Mouse (Mus musculus) midbrain, embryonic 11.5 days (tissue): ENCODE data around the gene Lmntd1. TPM values are rescaled to one million over a fixed set of nuclear protein-coding genes. Genes with fewer than 3 reads are reported as not detected.

Source experiments
- ATAC-seq: fragments of 200-750 bp; cut with Nextera tagmentation; 2 replicates; pipeline ENCODE4 v1.8.0; 2017; ENCODE audit warnings: moderate TSS enrichment, moderate library complexity; ENCODE audit not compliant: low FRiP score
- DNase-seq: peaks from one replicate; pipeline ENCODE4 v3.0.0; 2015; ENCODE audit warnings: low spot score; ENCODE audit errors: missing footprints
- H3K27ac ChIP-seq: fragments of 300-500 bp; sonication (generic); 2 replicates; pipeline ENCODE4 v1.5.1; 2014; ENCODE audit warnings: low read depth, low read length
- H3K27me3 ChIP-seq: fragments of 300-500 bp; sonication (generic); 2 replicates; pipeline ENCODE4 v1.6.1; 2014; ENCODE audit warnings: mild to moderate bottlenecking, low read length, moderate library complexity, mixed read lengths; ENCODE audit not compliant: control insufficient read depth, insufficient read depth
- H3K36me3 ChIP-seq: fragments of 300-500 bp; sonication (generic); 2 replicates; pipeline ENCODE4 v1.6.1; 2014; ENCODE audit warnings: mild to moderate bottlenecking, low read length, moderate library complexity, mixed read lengths; ENCODE audit not compliant: control insufficient read depth, insufficient read depth
- H3K4me1 ChIP-seq: fragments of 300-500 bp; sonication (generic); 2 replicates; pipeline ENCODE4 v1.6.1; 2014; ENCODE audit warnings: low read length; ENCODE audit not compliant: control insufficient read depth, insufficient read depth
- H3K4me2 ChIP-seq: fragments of 300-500 bp; sonication (generic); 2 replicates; pipeline ENCODE4 v1.6.1; 2014; ENCODE audit warnings: mild to moderate bottlenecking, moderate library complexity
- H3K4me3 ChIP-seq: fragments of 300-500 bp; sonication (generic); 2 replicates; pipeline ENCODE4 v1.5.1; 2014; ENCODE audit warnings: low read depth, low read length
- H3K9ac ChIP-seq: fragments of 300-500 bp; sonication (generic); 2 replicates; pipeline ENCODE4 v1.6.1; 2014; ENCODE audit warnings: low read length
- H3K9me3 ChIP-seq: fragments of 300-500 bp; sonication (generic); 2 replicates; pipeline ENCODE4 v1.6.1; 2016; ENCODE audit warnings: low read length; ENCODE audit not compliant: control insufficient read depth
- WGBS: fragments of 180-500 bp; shearing (Covaris S2); extraction: QIAGEN DNeasy Blood & Tissue Kit; methylation state at CpG from one replicate; pipeline ENCODE4 v1.1.7; 2014; 5-methylcytosine and 5-hydroxymethylcytosine counted together
- polyA plus RNA-seq: library from polyadenylated mRNA; unstranded; fragments of >200 nt; fragmentation: Nextera tagmentation; extraction: Ambion mirVana; gene quantifications from 2 replicates; pipeline ENCODE4 v1.2.1, GENCODE M21; 2014

Gene Lmntd1
- polyA plus RNA-seq, 1 experiment from 2014 or later, result 0.18 TPM

DNA sequence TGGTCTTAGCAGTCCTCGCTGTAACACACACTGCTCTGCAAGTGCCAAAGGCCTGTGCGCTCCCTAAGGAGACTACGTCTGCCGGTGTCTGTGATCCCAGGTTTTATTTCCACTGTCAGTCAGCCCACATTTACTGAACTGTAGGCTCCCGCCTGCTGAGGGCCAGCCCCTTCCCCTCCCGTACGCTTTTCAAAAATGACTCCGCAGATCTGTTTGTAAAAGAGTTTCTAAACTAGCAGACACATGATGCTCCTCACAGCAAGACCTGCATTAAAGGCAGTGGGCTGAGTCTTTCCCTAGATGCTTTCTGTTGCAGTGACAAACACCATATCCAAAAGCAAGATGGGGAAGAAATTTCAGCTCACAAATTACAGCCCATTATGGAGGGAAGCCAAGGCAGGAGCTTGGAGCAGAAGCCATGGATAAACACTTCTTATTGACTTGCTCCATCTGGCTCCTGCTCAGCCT is 21.6 kb downstream of the Lmntd1 start:
- H3K4me3 ChIP-seq, result no peak overlapping the region
- no peaks in the 10 kb centered on the region for H3K36me3 ChIP-seq
- ATAC-seq (no peak), DNase-seq (peak; percentile 88)
- WGBS, result 64% methylated on average over 8 of the region's 8 CpGs
- no peaks in the 10 kb centered on the region for H3K9me3 ChIP-seq
- no peaks in the 10 kb centered on the region for H3K4me1 ChIP-seq
- no peak overlapping the region for H3K9ac ChIP-seq
- no peaks in the 10 kb centered on the region for H3K27me3 ChIP-seq
- H3K27ac ChIP-seq, result 0 out of 2 replicates have a peak overlapping the region, but pooled peaks have one; percentile 30
- no peak overlapping the region for H3K4me2 ChIP-seq

DNA sequence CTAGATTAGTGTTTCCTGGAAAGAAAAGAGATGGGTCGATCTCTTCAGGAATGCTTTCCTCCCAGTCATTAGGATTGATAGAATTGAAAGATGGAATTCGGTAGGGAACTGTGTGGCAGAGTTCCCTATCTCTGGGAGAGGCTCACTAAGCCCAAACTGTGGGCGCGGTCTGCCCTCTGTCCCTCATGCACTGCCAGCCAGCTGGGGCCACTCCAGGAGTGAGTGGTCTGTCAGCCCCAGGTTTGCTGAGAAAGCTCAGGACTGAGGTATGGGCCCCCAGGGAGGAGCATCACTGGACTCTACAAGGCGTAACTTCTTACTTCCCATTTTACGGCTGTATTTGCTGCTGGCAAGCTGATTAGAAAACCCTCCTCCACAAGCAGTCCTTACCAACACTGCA is 22.1 kb downstream of the Lmntd1 start:
- H3K9ac ChIP-seq, result no peak overlapping the region
- no peaks in the 10 kb centered on the region for H3K27me3 ChIP-seq
- H3K36me3 ChIP-seq, result no peaks in the 10 kb centered on the region
- ATAC-seq, result no peak
- no peak overlapping the region for H3K4me2 ChIP-seq
- WGBS, result 72% methylated on average over 6 of the region's 6 CpGs
- DNase-seq, result no peak
- H3K4me3 ChIP-seq, result no peak overlapping the region
- H3K9me3 ChIP-seq, result no peaks in the 10 kb centered on the region
- H3K27ac ChIP-seq, result peak overlapping the region; percentile 30; the same call in 1 of the 2 replicates
- H3K4me1 ChIP-seq, result no peaks in the 10 kb centered on the region

DNA sequence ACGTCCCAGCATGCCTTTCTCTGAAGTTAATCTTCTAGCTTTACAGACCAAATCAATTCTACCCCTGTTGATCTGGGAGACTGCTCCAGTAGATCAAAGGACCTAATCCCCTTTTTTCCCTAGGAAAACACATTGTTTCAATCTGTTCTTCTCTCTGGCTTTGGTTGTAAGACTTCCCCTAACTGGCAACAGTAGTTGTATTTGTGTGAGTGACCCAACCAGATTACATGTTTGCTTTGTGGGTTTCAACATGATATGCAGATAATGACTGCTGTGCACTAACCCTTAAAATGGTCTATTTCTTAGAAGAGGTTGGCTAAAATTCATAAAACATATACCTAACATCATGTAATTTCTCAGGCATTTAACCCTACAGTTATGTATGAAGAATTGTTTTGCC is 22.5 kb downstream of the Lmntd1 start:
- WGBS, result 14% methylated on average over 1 of the region's 1 CpGs
- H3K36me3 ChIP-seq, result no peaks in the 10 kb centered on the region
- H3K4me2 ChIP-seq, result no peak overlapping the region
- no peak for ATAC-seq
- no peaks in the 10 kb centered on the region for H3K4me1 ChIP-seq
- peak; percentile 83 for DNase-seq
- H3K27me3 ChIP-seq, result no peaks in the 10 kb centered on the region
- no peak overlapping the region for H3K4me3 ChIP-seq
- no peak overlapping the region for H3K9ac ChIP-seq
- H3K27ac ChIP-seq, result no peak overlapping the region
- no peaks in the 10 kb centered on the region for H3K9me3 ChIP-seq

- WGBS, result 90% methylated on average over 11 of the region's 11 CpGs
- peak; percentile 62 for DNase-seq
- Histone ChIP-seq H3K4me2 (no peak overlapping the region), H3K36me3 (no peaks in the 10 kb centered on the region), H3K4me1 (no peaks in the 10 kb centered on the region), H3K27me3 (no peaks in the 10 kb centered on the region), H3K9me3 (no peaks in the 10 kb centered on the region), H3K4me3 (no peak overlapping the region), H3K9ac (no peak overlapping the region), H3K27ac (no peak overlapping the region)
- no peak for ATAC-seq
Observed at GRCm38 (mm10) chr6:145590501-145591293, 23.4 kb downstream of the Lmntd1 start.

DNA sequence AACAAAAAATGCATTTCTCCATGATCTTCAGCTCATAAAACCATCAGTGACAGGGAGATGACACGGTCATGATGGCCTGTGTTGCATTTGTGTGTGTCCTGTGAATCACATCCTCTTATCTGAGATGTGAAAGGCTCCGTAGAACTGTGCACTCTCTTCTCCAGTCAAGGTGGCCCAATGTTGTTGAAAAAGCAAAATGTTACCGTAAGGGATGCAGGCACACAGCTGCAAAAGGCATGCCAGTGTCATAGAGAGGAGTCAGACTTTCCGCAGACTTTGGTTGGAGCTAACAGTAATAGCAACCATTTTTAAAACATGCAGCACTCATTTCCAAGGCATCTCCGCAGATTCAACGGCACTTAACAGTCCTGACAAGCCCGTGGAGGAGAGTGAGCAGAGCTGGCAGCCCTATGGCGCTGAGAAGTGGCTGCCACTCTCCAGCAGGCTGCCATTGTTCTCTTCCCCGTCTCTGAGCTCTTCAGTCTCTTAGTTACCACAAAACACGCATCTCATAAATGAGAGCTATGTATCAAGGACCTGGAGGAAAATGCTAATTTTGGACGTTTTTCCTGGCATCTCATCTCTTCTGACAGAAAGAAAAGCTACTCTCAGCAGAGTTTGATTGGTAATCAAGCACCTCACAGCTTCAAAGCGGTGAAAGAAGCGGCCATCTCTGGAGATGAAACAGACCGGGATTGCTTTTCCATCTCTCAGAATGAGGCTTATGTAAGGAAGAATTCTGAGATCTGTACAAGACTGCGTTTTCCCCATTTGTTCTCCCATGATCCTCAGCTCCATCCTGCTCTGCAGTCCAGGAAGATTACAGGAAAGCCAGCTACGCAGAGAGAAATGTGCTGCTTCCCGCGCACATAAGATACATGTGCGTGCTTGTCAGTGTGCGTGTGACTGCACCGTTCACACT is 28.8 kb downstream of the Lmntd1 start:
- no peaks in the 10 kb centered on the region for H3K4me1 ChIP-seq
- ATAC-seq, result peak; percentile 89
- no peak overlapping the region; the same call in 1 of the 2 replicates for H3K4me2 ChIP-seq
- H3K27ac ChIP-seq, result peak overlapping the region; percentile 10; the same call in 1 of the 2 replicates
- H3K9me3 ChIP-seq, result no peaks in the 10 kb centered on the region
- 69% methylated on average over 21 of the region's 21 CpGs for WGBS
- H3K9ac ChIP-seq, result peak overlapping the region; percentile 9; the same call in 1 of the 2 replicates
- H3K4me3 ChIP-seq, result no peak overlapping the region
- H3K27me3 ChIP-seq, result no peaks in the 10 kb centered on the region
- no peak for DNase-seq
- H3K36me3 ChIP-seq, result no peaks in the 10 kb centered on the region

DNA sequence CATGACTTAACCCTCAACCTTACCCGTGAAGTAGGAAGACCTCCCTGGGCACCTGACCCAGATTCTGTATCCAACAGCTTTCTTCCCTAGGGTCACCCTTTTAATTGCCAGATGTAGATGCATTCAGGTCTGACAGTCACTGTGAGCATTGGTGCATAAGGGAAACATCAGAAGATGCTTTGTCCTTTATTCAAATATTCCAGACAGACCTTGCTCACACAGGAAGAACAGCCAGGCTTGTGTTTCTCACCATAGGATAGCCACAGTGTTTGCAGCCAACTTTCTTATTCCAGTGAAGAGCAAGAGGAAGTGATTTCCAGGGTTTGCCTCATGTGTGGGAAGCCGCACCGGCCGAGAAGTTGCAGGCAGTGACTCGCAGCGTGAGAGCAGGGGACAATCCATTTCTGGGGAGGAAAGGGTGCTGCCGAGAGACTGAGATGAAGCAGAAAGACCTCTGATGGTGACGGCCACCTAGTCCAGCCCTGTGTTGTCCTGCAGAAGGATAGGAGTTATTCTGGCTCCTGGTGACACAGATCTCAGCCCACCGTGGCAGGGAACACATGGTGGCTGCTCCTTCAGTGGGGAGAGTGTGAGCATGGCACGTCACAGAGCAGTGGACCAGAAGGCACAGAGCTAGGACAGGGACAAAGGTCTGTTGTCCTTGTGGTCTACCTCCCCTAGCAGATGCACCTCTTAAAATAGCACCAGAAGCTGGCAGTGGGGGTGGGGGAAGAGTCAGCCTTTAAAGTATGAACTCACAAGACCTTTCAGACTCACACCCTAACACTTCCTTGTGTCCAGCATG is 32.6 kb downstream of the Lmntd1 start:
- WGBS, result 80% methylated on average over 10 of the region's 10 CpGs
- Histone ChIP-seq H3K4me1 (peaks cover 4% of the 10 kb centered on the region), H3K36me3 (no peaks in the 10 kb centered on the region), H3K27ac (no peak overlapping the region), H3K4me3 (no peak overlapping the region), H3K27me3 (no peaks in the 10 kb centered on the region), H3K9me3 (no peaks in the 10 kb centered on the region), H3K4me2 (no peak overlapping the region), H3K9ac (no peak overlapping the region)
- ATAC-seq (no peak), DNase-seq (no peak)

DNA sequence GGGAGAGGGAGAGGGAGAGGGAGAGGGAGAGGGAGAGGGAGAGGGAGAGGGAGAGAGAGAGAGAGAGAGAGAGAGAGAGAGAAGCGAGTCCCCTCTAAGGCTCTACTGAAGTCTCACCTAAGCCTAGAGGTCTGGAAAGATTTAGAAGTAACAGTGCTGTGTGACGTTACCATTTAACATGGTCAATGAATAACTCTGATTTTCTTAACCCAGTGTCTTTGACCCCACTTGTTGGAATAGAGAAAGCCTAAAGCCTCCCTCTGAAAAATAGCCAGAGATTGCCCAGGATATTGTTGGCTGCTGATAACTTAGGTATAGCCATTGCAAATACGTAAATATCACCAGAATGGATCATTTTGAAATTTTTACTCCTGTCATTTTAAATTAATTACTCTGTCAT is 34.4 kb downstream of the Lmntd1 start:
- Histone ChIP-seq H3K4me1 (peaks cover 4% of the 10 kb centered on the region), H3K4me3 (no peak overlapping the region), H3K9ac (no peak overlapping the region), H3K27me3 (no peaks in the 10 kb centered on the region), H3K27ac (no peak overlapping the region), H3K4me2 (no peak overlapping the region), H3K9me3 (no peaks in the 10 kb centered on the region), H3K36me3 (no peaks in the 10 kb centered on the region)
- DNase-seq, result no peak
- WGBS, result 81% methylated on average over 3 of the region's 3 CpGs
- no peak for ATAC-seq

- WGBS, result 46% methylated on average over 10 of the region's 10 CpGs
- no peak overlapping the region for H3K4me3 ChIP-seq
- no peak overlapping the region for H3K9ac ChIP-seq
- ATAC-seq, result no peak
- peaks cover 4% of the 10 kb centered on the region for H3K4me1 ChIP-seq
- H3K36me3 ChIP-seq, result no peaks in the 10 kb centered on the region
- H3K27ac ChIP-seq, result no peak overlapping the region
- H3K4me2 ChIP-seq, result no peak overlapping the region
- no peaks in the 10 kb centered on the region for H3K27me3 ChIP-seq
- no peak for DNase-seq
- no peaks in the 10 kb centered on the region for H3K9me3 ChIP-seq
Observed at GRCm38 (mm10) chr6:145578457-145579185, 35.5 kb downstream of the Lmntd1 start.
